Mouse (Mus musculus) G1E (cell line): Measurements from ENCODE around the gene Ankmy2.

Source experiments
- CTCF ChIP-seq: IDR thresholded peaks from 2 replicates; pipeline ENCODE4 v1.5.1; 2012; ENCODE audit warnings: low read depth, low read length, inconsistent platforms, mixed read lengths
- GATA1 ChIP-seq: IDR thresholded peaks from 2 replicates; pipeline ENCODE4 v1.6.1; 2012; ENCODE audit warnings: borderline replicate concordance, low read length, inconsistent platforms, mixed read lengths
- GATA2 ChIP-seq: IDR thresholded peaks from 2 replicates; pipeline ENCODE4 v1.6.1; 2012; ENCODE audit warnings: low read depth, low read length, inconsistent platforms, borderline replicate concordance
- POLR2AphosphoS5 ChIP-seq: IDR thresholded peaks from 2 replicates; pipeline ENCODE4 v1.6.1; 2012; ENCODE audit warnings: low read depth, low read length, inconsistent platforms; ENCODE audit not compliant: insufficient replicate concordance
- TAL1 ChIP-seq: conservative IDR thresholded peaks from 2 replicates; pipeline ENCODE4 v1.6.1; 2012; ENCODE audit warnings: low read depth, low read length, inconsistent platforms, mixed read lengths

- no peak for TF ChIP-seq CTCF
- TF ChIP-seq GATA1, result no peak
- TF ChIP-seq TAL1, result no peak
- no peak for TF ChIP-seq GATA2
- TF ChIP-seq POLR2AphosphoS5, result no peak
Measured at GRCm38 (mm10) chr12:36126049-36126448, 30.9 kb upstream of the Ankmy2 start.
